Mouse (Mus musculus): ENCODE data around the gene Cep68. TPM values are rescaled to one million over a fixed set of nuclear protein-coding genes. Genes with fewer than 3 reads are reported as not detected.

Gene Cep68
- polyA plus RNA-seq, 1 experiment from 2014 or later = 29.8 TPM

DNA sequence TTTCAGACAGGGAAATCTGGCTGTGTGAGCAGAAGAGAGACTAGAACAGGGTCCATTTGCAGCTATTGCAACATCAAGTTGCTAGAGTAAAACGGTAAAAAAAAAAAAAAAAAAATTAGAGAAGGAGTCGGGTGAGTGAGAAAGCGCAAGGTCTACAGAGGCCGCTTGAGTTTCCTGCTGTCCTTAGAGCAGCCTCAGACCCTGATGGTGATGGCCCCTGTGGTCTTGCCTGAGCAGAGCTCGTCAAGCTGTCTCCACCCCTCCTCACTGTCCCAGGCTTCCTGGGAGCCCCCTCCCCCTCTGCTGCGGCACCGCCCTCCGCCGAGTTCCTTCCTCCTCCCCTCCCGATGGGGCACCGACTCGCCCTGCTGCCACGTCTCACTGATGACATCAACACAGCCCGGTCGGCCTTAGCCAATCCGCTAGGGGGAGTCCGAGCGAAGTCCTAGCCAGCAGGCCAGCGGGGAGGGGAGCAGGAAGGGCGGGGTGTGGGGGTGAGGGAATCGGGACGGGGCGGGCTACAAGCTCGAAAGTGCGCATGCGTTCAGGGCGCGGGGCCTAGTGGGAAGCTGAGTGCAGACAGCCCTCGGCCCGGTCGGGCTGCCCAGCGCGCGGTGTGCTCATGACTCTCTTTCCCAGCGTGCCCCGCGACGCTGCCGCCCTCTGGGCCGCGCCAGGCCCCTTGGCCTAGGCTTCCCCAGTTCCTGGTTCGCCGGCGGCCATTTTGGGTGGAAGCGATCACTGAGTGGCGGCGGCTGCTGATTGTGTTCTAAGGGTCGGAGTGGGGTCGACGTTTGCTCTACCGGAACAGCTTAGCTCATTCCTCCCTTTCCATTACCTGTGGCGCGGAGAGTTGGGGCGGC lies 48.3 kb downstream of the Cep68 start, which contains the start of gene Rab1a:
Rab1a (plus strand) TSS at position 720 of the 863 bp plus-strand sequence.
- Histone ChIP-seq H3K27me3 (replicated peaks; ENCODE audit: control insufficient read depth, insufficient read depth, low read length) (no peaks in the 10 kb centered on the region), H3K9me3 (ENCODE audit: control insufficient read depth, low read length) (no peaks in the 10 kb centered on the region), H3K4me3 (replicated peaks; ENCODE audit: low read length) (peak within 1 kb of the TSS; percentile 98), H3K4me1 (replicated peaks; ENCODE audit: control insufficient read depth, insufficient read depth, low read length) (peaks cover 26% of the 10 kb centered on the region), H3K27ac (ENCODE audit: low read length) (peak within 1 kb of the TSS; percentile 96), H3K4me2 (ENCODE audit: low read length) (peak within 1 kb of the TSS; percentile 76), H3K36me3 (ENCODE audit: control insufficient read depth, insufficient read depth) (no peaks in the 10 kb centered on the region), H3K9ac (replicated peaks; ENCODE audit: low read depth, low read length) (peak within 1 kb of the TSS; percentile 98)
- peak; percentile 99 for ATAC-seq
- WGBS = 0% methylated on average over 48 of the region's 54 CpGs

DNA sequence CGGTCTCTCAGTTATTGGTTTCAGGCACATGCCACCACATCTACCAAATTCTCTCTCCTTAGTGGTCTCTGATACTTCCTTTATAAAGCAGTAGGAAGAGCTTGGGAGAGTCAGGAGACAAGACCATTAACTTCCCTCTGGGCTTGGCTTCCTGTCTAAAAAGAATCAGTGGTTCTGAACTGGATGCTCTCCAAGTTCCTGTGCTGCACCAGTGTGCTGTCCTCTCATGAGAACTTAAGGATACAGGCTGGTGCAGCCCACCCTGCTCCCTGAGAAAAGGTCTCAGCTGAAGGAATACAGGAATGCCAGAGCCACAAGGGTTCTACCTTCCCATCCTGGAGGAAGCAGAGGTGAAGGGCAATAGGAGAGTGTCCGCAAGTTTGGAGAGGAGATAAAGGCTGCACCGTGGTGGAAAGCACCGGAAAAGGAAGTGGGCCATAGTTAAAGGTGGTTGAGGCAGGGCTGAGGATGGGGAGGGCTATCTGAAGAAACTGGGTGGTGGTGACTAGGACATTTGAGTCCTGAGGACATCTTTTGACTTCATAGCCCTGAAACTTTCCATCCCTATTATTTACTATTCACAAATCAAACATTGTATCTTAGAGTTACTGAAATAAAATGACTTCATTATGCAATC lies 56.0 kb downstream of the Cep68 start:
- 92% methylated on average over 4 of the region's 4 CpGs for WGBS
- Histone ChIP-seq H3K36me3 (ENCODE audit: control insufficient read depth, insufficient read depth) (no peaks in the 10 kb centered on the region), H3K4me3 (replicated peaks; ENCODE audit: low read length) (no peak overlapping the region), H3K27me3 (replicated peaks; ENCODE audit: control insufficient read depth, insufficient read depth, low read length) (no peaks in the 10 kb centered on the region), H3K4me2 (ENCODE audit: low read length) (no peak overlapping the region), H3K9me3 (ENCODE audit: control insufficient read depth, low read length) (no peaks in the 10 kb centered on the region), H3K27ac (ENCODE audit: low read length) (no peak overlapping the region), H3K9ac (replicated peaks; ENCODE audit: low read depth, low read length) (no peak overlapping the region), H3K4me1 (replicated peaks; ENCODE audit: control insufficient read depth, insufficient read depth, low read length) (no peaks in the 10 kb centered on the region)
- no peak for ATAC-seq

DNA sequence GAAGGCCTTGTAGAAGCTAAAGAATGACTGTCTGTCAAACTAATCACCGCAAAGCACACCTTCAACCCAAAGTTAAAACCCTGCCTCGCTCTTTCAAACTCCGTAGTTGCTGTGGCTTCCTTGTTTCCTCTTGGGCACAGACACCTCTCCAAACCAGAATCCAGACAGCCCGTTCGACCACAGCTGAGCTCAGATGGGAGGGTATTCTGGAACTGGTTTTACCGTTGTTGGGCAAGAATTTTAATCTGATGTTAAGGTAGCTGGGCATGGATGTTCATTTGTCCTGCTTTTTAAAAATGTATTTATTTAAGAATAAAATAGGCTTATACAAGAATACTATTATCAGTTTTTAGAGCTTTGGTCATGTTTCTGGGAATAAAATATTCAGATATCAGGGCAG lies 62.0 kb downstream of the Cep68 start:
- ATAC-seq = no peak
- Histone ChIP-seq H3K9me3 (ENCODE audit: control insufficient read depth, low read length) (no peaks in the 10 kb centered on the region), H3K4me2 (ENCODE audit: low read length) (no peak overlapping the region), H3K4me3 (replicated peaks; ENCODE audit: low read length) (no peak overlapping the region), H3K27me3 (replicated peaks; ENCODE audit: control insufficient read depth, insufficient read depth, low read length) (no peaks in the 10 kb centered on the region), H3K9ac (replicated peaks; ENCODE audit: low read depth, low read length) (no peak overlapping the region), H3K4me1 (replicated peaks; ENCODE audit: control insufficient read depth, insufficient read depth, low read length) (no peaks in the 10 kb centered on the region), H3K27ac (ENCODE audit: low read length) (no peak overlapping the region), H3K36me3 (ENCODE audit: control insufficient read depth, insufficient read depth) (no peaks in the 10 kb centered on the region)
- WGBS = 86% methylated on average over 6 of the region's 6 CpGs

Other genes starting within 250 kb of the Cep68 start
- gene Actr2, start 136.5 kb downstream of the Cep68 start, polyA plus RNA-seq (2015; fragmentation: Nextera tagmentation; extraction: Ambion mirVana) = 189 and 208 TPM in 2 replicates
- gene Rab1a, start 48.0 kb downstream of the Cep68 start, polyA plus RNA-seq (2015; fragmentation: Nextera tagmentation; extraction: Ambion mirVana) = 315 and 341 TPM in 2 replicates
- gene Slc1a4, start 83.3 kb upstream of the Cep68 start, polyA plus RNA-seq (2015; fragmentation: Nextera tagmentation; extraction: Ambion mirVana) = 56.4 and 60.0 TPM in 2 replicates

All from forebrain, embryonic 16.5 days (tissue).